Mouse (Mus musculus) retina, postnatal 1 day (tissue): ENCODE measurements around the gene Rbfox2.
"Not testable (repeated sequence)": the region's sequence is repeated elsewhere in the genome, so short reads cannot be mapped to it uniquely, and the experiment has no call there.

ENCODE experiments used
- DNase-seq: peaks from one replicate; pipeline ENCODE4 v3.0.0-alpha.2; 2012

Gene Rbfox2

GRCm38 (mm10) chr15:77306547-77307261 lies at the start of gene Rbfox2:
Gene Rbfox2, minus strand, starts transcription at chr15:77307004.
- DNase-seq = peak; percentile 98

GRCm38 (mm10) chr15:77356248-77356810 lies 49.5 kb upstream of the Rbfox2 start:
- DNase-seq = peak; percentile 59

DNA sequence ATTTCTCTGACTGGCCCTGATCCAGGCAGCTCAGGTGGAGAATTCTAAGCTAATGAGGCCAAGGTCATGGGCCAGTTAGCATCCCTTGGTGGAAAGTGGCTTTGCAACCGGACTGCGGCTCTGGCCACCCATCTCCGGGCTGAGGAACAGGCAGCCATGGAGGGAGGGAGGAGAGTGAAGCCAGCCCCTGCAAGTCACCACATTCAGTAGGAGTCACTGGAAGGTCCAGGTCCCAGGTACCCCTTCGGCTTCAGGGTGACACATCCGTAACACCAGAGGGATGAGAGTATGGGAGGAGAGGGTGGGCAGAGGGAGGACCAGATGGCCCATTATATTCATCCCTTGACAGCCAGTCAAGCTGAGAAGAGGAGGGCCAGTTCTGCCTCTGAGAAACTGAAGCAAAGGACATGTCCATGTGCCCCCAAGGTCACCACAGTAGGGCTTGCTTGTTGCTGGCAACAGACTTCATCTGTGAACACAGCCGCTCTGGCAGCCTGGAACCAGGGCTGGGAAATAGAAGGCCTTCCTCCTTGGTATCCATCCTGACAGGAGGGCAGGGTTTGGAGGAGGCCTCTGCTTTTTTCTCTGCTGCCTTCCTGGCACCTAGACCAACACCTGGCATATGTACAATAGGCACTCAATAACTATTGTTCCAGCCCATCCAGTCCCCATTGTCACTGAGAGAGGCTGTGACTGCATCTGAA lies 48.2 kb upstream of the Rbfox2 start:
- no peak for DNase-seq

GRCm38 (mm10) chr15:77354496-77354847 lies 47.7 kb upstream of the Rbfox2 start:
- no peak for DNase-seq

- DNase-seq = no peak
These were observed 47.0 kb upstream of the Rbfox2 start for GRCm38 (mm10) chr15:77353764-77354163.

- no peak for DNase-seq
These were observed 46.1 kb upstream of the Rbfox2 start for GRCm38 (mm10) chr15:77352863-77353262.

DNA sequence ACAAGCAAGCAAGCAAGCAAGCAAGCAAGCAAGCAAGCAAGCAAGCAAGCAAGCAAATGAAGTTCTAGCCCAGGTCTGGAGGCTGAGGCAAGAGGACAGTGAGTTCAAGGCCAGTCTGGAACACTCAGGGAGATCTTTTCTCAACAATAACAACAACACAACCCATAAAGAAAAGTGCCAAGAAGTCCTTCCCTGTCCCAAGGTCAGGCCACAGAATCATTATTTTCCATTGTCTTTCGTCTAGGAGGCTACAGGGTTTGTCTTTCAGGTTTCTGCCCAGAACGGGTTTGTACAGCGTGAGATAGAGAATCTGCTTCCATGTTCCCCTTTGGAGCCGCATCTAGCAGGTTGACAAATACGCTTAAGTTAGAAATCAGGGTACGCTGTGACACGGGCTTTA lies 43.3 kb upstream of the Rbfox2 start:
- DNase-seq = no peak

DNA sequence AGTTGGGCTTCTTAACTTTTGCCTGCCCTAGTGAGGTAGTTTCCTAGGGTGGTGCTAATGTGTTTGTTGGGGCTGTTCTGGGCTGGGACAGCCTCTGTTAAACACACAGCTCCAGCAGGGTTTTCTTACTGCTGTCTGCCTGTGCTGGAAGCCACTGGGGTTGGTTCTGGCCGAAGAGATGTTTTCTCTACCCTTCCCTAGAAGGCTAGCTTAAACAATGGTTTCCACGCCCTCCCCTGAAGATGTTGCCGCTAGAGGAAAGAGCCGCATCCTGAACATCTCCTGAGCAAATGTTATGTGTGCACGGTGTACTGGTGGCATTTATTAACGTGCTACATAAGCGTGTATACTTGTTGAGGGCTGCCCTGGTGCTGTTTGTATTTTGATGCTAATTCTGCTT lies 41.3 kb upstream of the Rbfox2 start:
- no peak for DNase-seq

DNA sequence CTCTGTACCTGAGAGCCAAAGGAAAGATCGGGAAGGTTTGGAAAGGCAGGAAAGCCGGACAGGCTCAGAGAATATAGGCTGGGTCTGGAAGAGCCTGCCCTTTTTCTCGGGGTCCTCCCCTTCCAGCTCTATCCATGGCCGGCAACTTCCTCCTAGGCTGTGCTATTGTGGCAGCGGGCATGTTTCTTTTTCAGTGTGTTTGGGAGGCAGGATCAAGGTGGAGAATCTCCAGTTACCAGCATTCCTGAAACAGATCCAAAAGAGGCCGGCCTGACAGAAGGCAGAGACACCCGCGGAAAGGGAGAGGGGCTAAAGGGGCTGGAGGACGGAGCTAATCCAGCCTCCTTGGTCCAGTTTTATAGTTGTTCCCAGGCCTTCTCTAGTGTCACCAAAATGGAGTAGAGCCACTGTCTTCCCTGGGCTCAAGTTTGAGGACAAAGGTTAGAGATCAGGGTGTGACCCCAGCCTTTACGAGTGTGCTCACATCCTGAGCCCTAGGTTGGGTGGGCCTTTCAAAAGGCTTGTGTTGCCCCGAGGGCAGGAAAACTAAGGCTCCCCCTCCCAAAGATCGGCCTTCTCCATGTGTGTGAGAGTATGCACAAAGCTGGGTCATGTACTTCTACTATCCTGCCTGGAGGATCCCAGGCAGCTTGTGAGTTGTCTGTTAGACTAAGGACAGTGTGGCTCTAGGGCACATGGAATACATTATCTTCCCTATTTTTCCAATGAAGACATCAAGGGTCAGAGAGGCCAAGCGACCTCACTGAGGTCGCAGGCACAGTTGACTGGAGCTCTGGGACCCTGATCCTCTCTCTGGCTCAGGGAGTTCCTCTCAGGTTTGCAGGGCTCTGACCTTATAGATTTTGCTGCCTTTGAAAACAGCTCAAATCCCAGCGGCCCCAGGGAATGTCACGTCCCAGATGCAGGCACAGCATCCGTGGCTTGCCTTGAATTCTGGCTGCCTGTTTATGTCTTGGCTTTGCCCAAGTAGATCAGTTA lies 37.6 kb upstream of the Rbfox2 start:
- no peak for DNase-seq

DNA sequence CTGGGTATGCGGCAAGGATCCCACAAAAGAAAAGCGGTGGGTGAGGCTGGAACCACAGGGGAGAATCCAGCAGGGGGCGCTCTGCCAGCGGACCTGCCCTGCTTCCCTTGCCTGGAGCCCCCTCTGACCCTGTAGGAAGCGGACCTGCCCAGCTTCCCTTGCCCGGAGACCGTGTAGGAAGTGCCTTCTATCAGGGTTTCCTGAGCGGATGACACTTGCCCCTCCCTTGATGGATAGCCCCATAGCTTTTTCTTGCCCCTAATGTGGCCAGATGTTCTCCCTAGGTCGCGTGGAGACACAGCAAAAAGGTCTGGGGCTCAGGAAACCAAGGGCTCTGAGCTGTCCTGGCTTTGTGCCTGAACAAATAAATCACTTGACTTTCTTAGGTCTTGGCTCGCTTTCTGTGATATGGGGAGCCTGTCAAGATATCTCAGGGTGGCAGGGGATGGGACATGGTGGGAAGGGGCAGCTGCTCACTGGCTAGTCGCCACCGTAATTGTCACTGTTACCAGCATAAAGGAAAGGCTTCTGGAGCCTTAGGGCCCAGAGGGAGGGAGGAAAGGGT lies 36.8 kb upstream of the Rbfox2 start:
- peak; percentile 85 for DNase-seq

DNA sequence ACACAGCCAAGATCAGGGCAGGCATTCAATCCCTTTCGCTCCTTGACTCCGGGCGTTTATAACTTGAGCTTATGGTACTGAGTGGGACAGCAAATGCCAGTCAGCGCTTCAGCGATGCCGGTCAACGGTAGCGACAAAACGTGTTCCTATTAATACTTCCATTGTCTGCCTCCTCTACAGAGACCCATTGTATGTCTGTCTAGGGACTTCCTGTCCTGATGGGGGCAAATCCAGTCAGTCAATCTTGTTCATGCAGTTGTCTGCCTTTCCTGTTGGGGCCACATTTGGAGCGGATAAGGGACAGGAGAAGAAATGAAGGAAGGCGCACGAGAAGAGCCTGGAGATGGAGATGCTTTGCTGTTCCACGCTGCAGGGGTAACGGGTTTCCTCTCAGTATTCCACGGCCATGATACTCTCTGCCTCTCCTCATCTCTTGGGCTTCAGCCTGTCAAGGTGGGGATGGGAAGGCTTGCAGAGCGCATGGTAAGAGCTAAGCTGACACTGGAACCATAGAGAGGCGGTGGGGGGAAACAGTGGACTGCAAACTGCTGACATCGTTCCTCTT lies 36.2 kb upstream of the Rbfox2 start:
- DNase-seq = peak; percentile 61

DNA sequence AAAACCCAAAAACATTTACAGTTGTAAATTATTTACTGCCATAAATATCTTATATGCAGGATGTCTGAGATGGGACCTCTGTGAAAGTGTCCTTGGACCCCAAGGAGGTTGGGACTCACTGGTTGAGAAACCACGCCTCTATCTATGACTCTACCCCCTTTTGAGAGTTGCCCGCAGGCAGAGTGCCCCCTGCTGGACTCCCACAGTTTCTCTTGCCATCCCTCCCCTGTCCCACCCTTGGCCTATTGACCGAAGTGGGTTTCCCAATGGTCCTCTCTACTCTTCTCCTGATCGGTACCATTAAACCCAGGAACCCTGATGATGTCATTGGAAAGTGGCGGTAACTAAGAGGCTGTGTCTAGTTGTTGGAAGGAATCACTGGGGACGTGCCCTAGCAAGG lies 35.2 kb upstream of the Rbfox2 start:
- DNase-seq = no peak

GRCm38 (mm10) chr15:77340581-77340980 lies 33.8 kb upstream of the Rbfox2 start:
- DNase-seq = no peak

DNA sequence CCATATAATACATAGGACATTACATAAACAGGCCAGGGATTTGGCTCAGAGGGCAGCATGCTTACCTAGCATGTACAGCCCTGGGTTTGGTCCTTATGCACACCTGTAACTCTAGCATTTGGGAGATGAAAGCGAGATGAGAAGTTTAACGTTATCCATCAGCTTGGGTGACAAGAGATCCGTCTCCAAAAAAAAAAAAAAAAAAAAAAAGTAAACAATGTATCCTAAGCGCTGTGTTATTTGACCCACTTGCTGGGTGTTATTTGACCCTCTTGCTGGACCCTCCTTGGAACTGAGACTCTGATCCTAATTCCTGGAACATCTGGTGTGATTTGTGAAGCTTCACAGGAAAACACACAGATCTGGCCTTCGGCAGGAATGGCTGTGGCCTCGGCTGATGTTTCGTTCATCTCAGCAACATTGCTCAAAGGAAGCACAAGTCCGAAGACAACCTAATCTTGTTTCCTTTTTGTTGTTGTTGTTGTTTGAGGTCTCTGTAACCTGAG lies 32.2 kb upstream of the Rbfox2 start:
- DNase-seq = no peak

- no peak for DNase-seq
These were observed 31.6 kb upstream of the Rbfox2 start for GRCm38 (mm10) chr15:77338451-77338850.

DNA sequence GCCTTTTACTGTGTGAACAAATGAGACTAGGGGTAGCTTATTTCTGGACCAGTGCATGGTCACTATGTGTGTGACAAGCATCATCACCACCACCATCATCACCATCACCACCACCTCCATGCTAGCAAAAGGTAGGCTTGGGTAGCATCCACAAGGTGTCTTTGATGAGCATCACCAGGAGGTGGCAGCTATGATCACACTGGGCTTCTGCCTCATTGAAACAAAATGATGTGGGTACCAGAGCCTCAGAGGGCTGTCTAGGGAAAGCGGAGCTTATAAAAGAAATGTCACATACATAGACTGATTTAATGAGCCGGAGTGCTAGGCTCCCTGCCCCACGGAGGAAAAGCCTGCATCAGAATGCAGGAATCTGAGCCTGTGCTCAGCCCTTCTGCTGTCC lies 31.1 kb upstream of the Rbfox2 start:
- DNase-seq = no peak

GRCm38 (mm10) chr15:77336968-77337341 lies 30.2 kb upstream of the Rbfox2 start:
- DNase-seq = no peak

GRCm38 (mm10) chr15:77336287-77336967 lies 29.6 kb upstream of the Rbfox2 start:
- DNase-seq = peak; percentile 87

GRCm38 (mm10) chr15:77335185-77335584 lies 28.4 kb upstream of the Rbfox2 start:
- DNase-seq = not testable (repeated sequence)

DNA sequence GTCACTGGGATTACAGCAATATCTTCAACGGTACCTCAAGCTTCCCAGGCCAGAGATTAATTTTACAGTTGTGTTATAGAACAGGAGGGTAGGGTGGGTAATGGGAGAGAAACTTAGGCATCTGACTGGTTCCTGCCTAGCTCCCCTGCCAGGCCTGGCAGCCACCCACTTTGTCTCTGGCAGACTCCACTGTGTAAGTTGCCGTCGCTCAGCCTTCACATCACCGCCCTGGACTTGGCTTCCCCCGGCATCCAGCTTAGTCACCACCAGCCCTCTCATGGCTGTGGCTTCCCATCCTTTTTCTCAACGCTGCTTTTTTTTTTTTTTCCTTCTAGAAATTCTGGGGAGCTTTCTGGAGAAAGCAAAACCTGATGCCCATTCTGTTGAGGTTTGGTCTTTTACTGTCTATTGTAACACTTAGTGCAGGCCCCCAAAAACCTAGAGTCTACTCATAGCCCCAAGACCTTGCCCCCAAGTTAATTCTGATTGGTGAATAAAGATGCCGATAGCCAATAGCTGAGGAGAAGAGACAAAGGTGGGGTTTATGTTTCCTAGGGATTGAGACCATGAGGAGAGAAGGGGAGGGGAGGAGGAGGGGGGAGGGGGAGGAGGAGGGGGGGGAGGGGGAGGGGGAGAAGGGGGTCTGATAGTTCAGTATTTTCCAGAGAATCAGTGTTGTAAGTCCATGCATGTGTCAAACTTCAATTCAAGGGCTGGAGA lies 25.6 kb upstream of the Rbfox2 start:
- no peak for DNase-seq

DNA sequence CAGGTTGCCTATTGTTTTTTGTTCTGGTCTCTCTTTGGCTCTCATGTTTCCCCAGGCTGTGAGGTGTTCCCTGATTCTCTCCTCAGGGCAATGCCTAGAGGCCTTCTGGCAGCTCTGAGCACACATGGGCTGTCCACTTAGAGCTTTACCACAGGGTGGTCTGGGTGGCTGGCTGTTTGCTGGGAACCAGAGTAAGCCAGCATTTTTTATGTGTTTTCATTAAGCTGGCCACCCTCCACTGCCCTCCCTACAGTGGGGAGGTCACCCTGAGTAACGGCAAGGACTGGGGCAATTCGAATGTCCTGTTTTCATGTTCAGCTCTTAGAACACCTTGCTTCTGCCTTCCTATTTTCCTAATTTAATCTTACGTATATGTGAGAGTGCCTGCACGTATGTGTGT lies 24.6 kb upstream of the Rbfox2 start:
- no peak for DNase-seq
